Mouse (Mus musculus) CH12.LX (cell line): ENCODE measurements around the gene Chat. TPM values are rescaled to one million over a fixed set of nuclear protein-coding genes. Genes with fewer than 3 reads are reported as not detected.

ENCODE experiments used
- DNase-seq: peaks from one replicate; pipeline ENCODE4 v3.0.0-alpha.2; 2013; ENCODE audit errors: extremely low read depth
- H3K27ac ChIP-seq: 2 replicates; pipeline ENCODE4 v1.5.1; 2012; ENCODE audit warnings: low read depth, mild to moderate bottlenecking, control low read depth, moderate library complexity; ENCODE audit not compliant: insufficient read depth
- H3K27me3 ChIP-seq: replicated peaks from 2 replicates; pipeline ENCODE3; 2012; ENCODE audit warnings: inconsistent platforms
- H3K36me3 ChIP-seq, 2 experiments: replicated peaks in 1 of 2; 2 replicates each; pipeline versions ENCODE3 to v1.6.1; 2012; ENCODE audit warnings: inconsistent platforms in 1 of 2, low read length in 1 of 2, mild to moderate bottlenecking in 1 of 2, mixed read lengths in 1 of 2, moderate library complexity in 1 of 2; ENCODE audit not compliant: control insufficient read depth in 1 of 2, insufficient read depth in 1 of 2
- H3K4me1 ChIP-seq, 2 experiments: 2 replicates each; pipeline ENCODE4 v1.6.1; 2012; ENCODE audit warnings: inconsistent platforms in 1 of 2, moderate library complexity in 1 of 2; ENCODE audit not compliant: insufficient read depth in 2 of 2, control insufficient read depth in 1 of 2
- H3K4me2 ChIP-seq: 2 replicates; pipeline ENCODE4 v1.6.1; 2012; ENCODE audit warnings: low read depth, mild to moderate bottlenecking, control low read depth; ENCODE audit not compliant: poor library complexity, insufficient read depth, severe bottlenecking
- H3K4me3 ChIP-seq, 3 experiments: fragments of 150-350 bp in 1 of 3; sonication (generic) in 1 of 3; replicated peaks in 1 of 3; 2 replicates each; pipeline versions ENCODE3 to v1.5.1; 2011 to 2012; ENCODE audit warnings: low read depth in 2 of 3, low read length in 2 of 3, mild to moderate bottlenecking in 2 of 3, moderate library complexity in 2 of 3, control low read depth in 1 of 3, improper control_type of control experiment in 1 of 3, inconsistent platforms in 1 of 3, mixed read lengths in 1 of 3; ENCODE audit not compliant: poor library complexity in 1 of 3
- H3K79me2 ChIP-seq: replicated peaks from 2 replicates; pipeline ENCODE4 v1.6.1; 2012; ENCODE audit warnings: mild to moderate bottlenecking, moderate library complexity; ENCODE audit not compliant: control insufficient read depth, poor library complexity, insufficient read depth, severe bottlenecking; ENCODE audit errors: extremely low read depth
- H3K9ac ChIP-seq: 2 replicates; pipeline ENCODE4 v1.6.1; 2012; ENCODE audit warnings: low read depth, mild to moderate bottlenecking, control low read depth, moderate library complexity; ENCODE audit not compliant: insufficient read depth
- H3K9me3 ChIP-seq: replicated peaks from 2 replicates; pipeline ENCODE3; 2012; ENCODE audit warnings: low read length, inconsistent platforms, mixed read lengths
- CHD1 ChIP-seq: IDR thresholded peaks from 2 replicates; pipeline ENCODE4 v1.6.1; 2012; ENCODE audit warnings: low read depth, low read length, improper control_type of control experiment, inconsistent platforms
- CHD2 ChIP-seq: IDR thresholded peaks from 2 replicates; pipeline ENCODE4 v1.6.1; 2011; ENCODE audit warnings: low read length, improper control_type of control experiment
- E2F4 ChIP-seq: IDR thresholded peaks from 2 replicates; pipeline ENCODE4 v1.6.1; 2011; ENCODE audit warnings: low read depth, low read length, improper control_type of control experiment; ENCODE audit not compliant: insufficient replicate concordance
- GABPA ChIP-seq: IDR thresholded peaks from 2 replicates; pipeline ENCODE4 v1.6.1; 2012; ENCODE audit warnings: low read depth, low read length, improper control_type of control experiment, inconsistent platforms; ENCODE audit not compliant: insufficient replicate concordance
- HCFC1 ChIP-seq: IDR thresholded peaks from 2 replicates; pipeline ENCODE4 v1.6.1; 2012; ENCODE audit warnings: low read depth, mild to moderate bottlenecking, inconsistent platforms, low read length, improper control_type of control experiment
- KAT2A ChIP-seq: IDR thresholded peaks from 2 replicates; pipeline ENCODE4 v1.6.1; 2012; ENCODE audit warnings: low read length, improper control_type of control experiment, inconsistent platforms; ENCODE audit not compliant: insufficient replicate concordance
- MAX ChIP-seq: IDR thresholded peaks from 2 replicates; pipeline ENCODE4 v1.6.1; 2011; ENCODE audit warnings: low read length, improper control_type of control experiment
- MAZ ChIP-seq: IDR thresholded peaks from 2 replicates; pipeline ENCODE4 v1.6.1; 2012; ENCODE audit warnings: low read depth, mild to moderate bottlenecking, inconsistent platforms, low read length, improper control_type of control experiment, moderate library complexity
- MEF2A ChIP-seq: IDR thresholded peaks from 2 replicates; pipeline ENCODE4 v1.6.1; 2014; ENCODE audit warnings: low read depth, mild to moderate bottlenecking, inconsistent platforms, low read length, improper control_type of control experiment, borderline replicate concordance
- MXI1 ChIP-seq: IDR thresholded peaks from 2 replicates; pipeline ENCODE4 v1.6.1; 2011; ENCODE audit warnings: mild to moderate bottlenecking, low read depth, low read length, improper control_type of control experiment
- MYC ChIP-seq: IDR thresholded peaks from 2 replicates; pipeline ENCODE4 v1.6.1; 2011; ENCODE audit warnings: low read depth, mild to moderate bottlenecking, improper control_type of control experiment, low read length
- NELFE ChIP-seq: IDR thresholded peaks from 2 replicates; pipeline ENCODE4 v1.6.1; 2011; ENCODE audit warnings: low read depth, low read length, improper control_type of control experiment
- NRF1 ChIP-seq: IDR thresholded peaks from 2 replicates; pipeline ENCODE4 v1.6.1; 2014; ENCODE audit warnings: low read depth, mild to moderate bottlenecking, inconsistent platforms, low read length, improper control_type of control experiment, moderate library complexity
- PAX5 ChIP-seq: IDR thresholded peaks from 2 replicates; pipeline ENCODE4 v1.6.1; 2012; ENCODE audit warnings: low read length, inconsistent platforms, mixed read lengths
- POLR2A ChIP-seq: IDR thresholded peaks from 2 replicates; pipeline ENCODE4 v1.6.1; 2011; ENCODE audit warnings: low read depth, mild to moderate bottlenecking, improper control_type of control experiment, low read length
- POLR2AphosphoS2 ChIP-seq: IDR thresholded peaks from 2 replicates; pipeline ENCODE4 v1.6.1; 2011; ENCODE audit warnings: low read depth, low read length, improper control_type of control experiment
- RAD21 ChIP-seq: IDR thresholded peaks from 2 replicates; pipeline ENCODE4 v1.6.1; 2011; ENCODE audit warnings: low read depth, mild to moderate bottlenecking, low read length, improper control_type of control experiment, moderate library complexity
- RCOR1 ChIP-seq: conservative IDR thresholded peaks from 2 replicates; pipeline ENCODE4 v1.6.1; 2012; ENCODE audit warnings: low read depth, mild to moderate bottlenecking, inconsistent platforms, low read length, improper control_type of control experiment
- SIN3A ChIP-seq: IDR thresholded peaks from 2 replicates; pipeline ENCODE4 v1.6.1; 2012; ENCODE audit warnings: low read length, improper control_type of control experiment, inconsistent platforms
- SMC3 ChIP-seq: IDR thresholded peaks from 2 replicates; pipeline ENCODE4 v1.6.1; 2011; ENCODE audit warnings: low read depth, low read length, improper control_type of control experiment
- TBP ChIP-seq: conservative IDR thresholded peaks from 2 replicates; pipeline ENCODE4 v1.6.1; 2011; ENCODE audit warnings: low read depth, low read length, improper control_type of control experiment
- TCF12 ChIP-seq: IDR thresholded peaks from 2 replicates; pipeline ENCODE4 v1.6.1; 2014; ENCODE audit warnings: low read depth, mild to moderate bottlenecking, inconsistent platforms, low read length, improper control_type of control experiment
- UBTF ChIP-seq: IDR thresholded peaks from 2 replicates; pipeline ENCODE4 v1.6.1; 2012; ENCODE audit warnings: low read depth, mild to moderate bottlenecking, inconsistent platforms, low read length, improper control_type of control experiment, moderate library complexity
- USF1 ChIP-seq: IDR thresholded peaks from 2 replicates; pipeline ENCODE4 v1.6.1; 2014; ENCODE audit warnings: low read depth, mild to moderate bottlenecking, inconsistent platforms, low read length, improper control_type of control experiment
- ZC3H11A ChIP-seq: IDR thresholded peaks from 2 replicates; pipeline ENCODE4 v1.6.1; 2012; ENCODE audit warnings: low read depth, mild to moderate bottlenecking, inconsistent platforms, low read length, improper control_type of control experiment
- ZKSCAN1 ChIP-seq: IDR thresholded peaks from 2 replicates; pipeline ENCODE4 v1.6.1; 2012; ENCODE audit warnings: low read depth, inconsistent platforms, low read length, improper control_type of control experiment, borderline replicate concordance
- ZMIZ1 ChIP-seq: IDR thresholded peaks from 2 replicates; pipeline ENCODE4 v1.6.1; 2012; ENCODE audit warnings: low read depth, mild to moderate bottlenecking, inconsistent platforms, low read length, improper control_type of control experiment
- ZNF384 ChIP-seq: IDR thresholded peaks from 2 replicates; pipeline ENCODE4 v1.6.1; 2012; ENCODE audit warnings: low read depth, low read length, improper control_type of control experiment, inconsistent platforms
- dilution Hi-C: fragments of 300-500 bp; cut with MboI; formaldehyde crosslinking; loops from 2 replicates; pipeline ENCODE4 v1.14.3; 2020; ENCODE audit warnings: low sequenced_read_pairs; ENCODE audit not compliant: extremely low pct_unique_long_range_greater_than_20kb, extremely low pct_ligation_motif_present
- in situ Hi-C: fragments of 300-500 bp; cut with MboI; formaldehyde crosslinking; loops from 3 replicates; pipeline ENCODE4 v1.14.3; 2019; ENCODE audit warnings: low sequenced_read_pairs, low pct_ligation_motif_present, low pct_unique_long_range_greater_than_20kb, mixed read lengths
- polyA plus RNA-seq: library from polyadenylated mRNA; unstranded; fragments of >175 nt; gene quantifications from 2 replicates; pipeline ENCODE4 v1.2.1, GENCODE M21; 2012; ENCODE audit warnings: low read depth; ENCODE audit not compliant: insufficient read length
- total RNA-seq, 2 experiments: library from RNA; depleted of rRNA; stranded (reverse); fragments of 300-350 nt in 1 of 2; fragments of >200 nt in 1 of 2; gene quantifications; 2 replicates each; pipeline ENCODE4 v1.2.3; 2012 to 2014

Gene Chat
- total and polyA plus RNA-seq, 3 experiments: not detected

GRCm38 (mm10) chr14:32467606-32468005 lies 1.8 kb upstream of the Chat start:
- H3K4me1 ChIP-seq: no peaks in the 10 kb centered on the region
- dilution Hi-C loops (no loop called here), in situ Hi-C loops (no loop called here)
- H3K27ac ChIP-seq: no peak overlapping the region
- no peak overlapping the region for H3K4me3 ChIP-seq
- H3K4me2 ChIP-seq: no peak overlapping the region
- no peaks in the 10 kb centered on the region for H3K27me3 ChIP-seq
- H3K36me3 ChIP-seq: no peaks in the 10 kb centered on the region
- H3K9ac ChIP-seq: no peak overlapping the region
- no peaks in the 10 kb centered on the region for H3K79me2 ChIP-seq
- peaks cover 23% of the 10 kb centered on the region for H3K9me3 ChIP-seq
- TF ChIP-seq SIN3A: no peak
- TF ChIP-seq POLR2A: no peak
- TF ChIP-seq ZC3H11A: no peak
- no peak for TF ChIP-seq SMC3
- no peak for TF ChIP-seq UBTF
- TF ChIP-seq E2F4: no peak
- TF ChIP-seq CHD2: no peak
- TF ChIP-seq PAX5: no peak
- TF ChIP-seq NELFE: no peak
- no peak for TF ChIP-seq ZKSCAN1
- TF ChIP-seq ZMIZ1: no peak
- no peak for TF ChIP-seq MAX
- no peak for TF ChIP-seq ZNF384
- TF ChIP-seq CHD1: no peak
- no peak for TF ChIP-seq GABPA
- no peak for TF ChIP-seq USF1
- TF ChIP-seq MXI1: no peak
- no peak for TF ChIP-seq RCOR1
- TF ChIP-seq, all 38 proteins: peak for 0
- no peak for DNase-seq

- Histone ChIP-seq H3K27me3 (no peaks in the 10 kb centered on the region), H3K9ac (no peak overlapping the region), H3K4me3 (no peak overlapping the region), H3K9me3 (peaks cover 23% of the 10 kb centered on the region), H3K27ac (no peak overlapping the region), H3K36me3 (no peaks in the 10 kb centered on the region), H3K4me2 (no peak overlapping the region), H3K4me1 (no peaks in the 10 kb centered on the region), H3K79me2 (no peaks in the 10 kb centered on the region)
- in situ Hi-C loops: no loop called here
- DNase-seq: no peak
- TF ChIP-seq RAD21 (no peak), POLR2AphosphoS2 (no peak), MAX (no peak), RCOR1 (no peak), NRF1 (no peak), CHD1 (no peak), ZNF384 (no peak), ZC3H11A (no peak), MAZ (no peak), SIN3A (no peak), GABPA (no peak), TCF12 (no peak), POLR2A (no peak), TBP (no peak), MYC (no peak), HCFC1 (no peak), KAT2A (no peak), MEF2A (no peak), PAX5 (no peak), USF1 (no peak)
- dilution Hi-C loops: no loop called here
Observed at GRCm38 (mm10) chr14:32465506-32465870, 301 bp downstream of the Chat start.
